Mouse (Mus musculus): Measurements from ENCODE around the gene Btg1. TPM values are rescaled to one million over a fixed set of nuclear protein-coding genes. Genes with fewer than 3 reads are reported as not detected.
A peak's percentile ranks its signal among the peaks of the same experiment; 100 is the strongest.

The Btg1 gene
- polyA plus RNA-seq, 1 experiment from 2014 or later: 63.0 TPM

- ATAC-seq (ENCODE audit: insufficient read depth, low FRiP score, low TSS enrichment) (no peak), DNase-seq (ENCODE audit: low spot score) (no peak)
- 63% methylated on average over 8 of the region's 8 CpGs for WGBS
- peak overlapping the region; percentile 49 for H3K9ac ChIP-seq (ENCODE audit: low read length)
- H3K4me1 ChIP-seq (ENCODE audit: control insufficient read depth, insufficient read depth, low read length): peaks cover 17% of the 10 kb centered on the region; the same call in 1 of the 2 replicates
- no peaks in the 10 kb centered on the region for H3K9me3 ChIP-seq (ENCODE audit: control insufficient read depth, low read length)
- peak overlapping the region; percentile 44 for H3K4me3 ChIP-seq (ENCODE audit: low read depth, low read length)
- H3K27ac ChIP-seq (ENCODE audit: low read depth, low read length): no peak overlapping the region
- H3K36me3 ChIP-seq (ENCODE audit: control insufficient read depth, insufficient read depth, low read length): peaks cover 2% of the 10 kb centered on the region; the same call in 1 of the 2 replicates
- H3K4me2 ChIP-seq (ENCODE audit: low read depth): peak overlapping the region; percentile 55
- no peaks in the 10 kb centered on the region for H3K27me3 ChIP-seq (ENCODE audit: control insufficient read depth, insufficient read depth, low read length)
Measured at GRCm38 (mm10) chr10:96619951-96620889, 3.4 kb downstream of the Btg1 start.

DNA sequence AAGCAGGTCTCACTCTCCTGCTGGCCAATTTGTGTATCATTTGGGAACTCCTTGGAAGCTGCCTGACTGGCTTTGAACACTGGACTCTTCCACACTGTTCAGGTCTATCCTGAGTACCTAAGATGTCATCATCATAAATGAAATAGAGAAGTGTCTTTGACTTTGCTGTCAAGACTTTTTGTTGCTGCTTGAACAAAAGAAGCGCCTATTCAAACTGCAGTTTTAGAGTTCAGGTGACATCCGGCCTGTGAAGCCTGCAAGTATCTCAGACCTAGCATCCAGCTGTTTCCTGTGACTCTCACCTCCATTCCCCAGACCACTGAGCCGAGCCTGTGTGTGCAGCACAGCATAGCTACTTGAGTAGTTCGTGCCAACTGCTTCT lies 4.1 kb downstream of the Btg1 start:
- WGBS: 56% methylated on average over 4 of the region's 4 CpGs
- ATAC-seq (ENCODE audit: insufficient read depth, low FRiP score, low TSS enrichment): no peak
- Histone ChIP-seq H3K9me3 (ENCODE audit: control insufficient read depth, low read length) (no peaks in the 10 kb centered on the region), H3K4me2 (ENCODE audit: low read depth) (peak overlapping the region; percentile 55), H3K9ac (ENCODE audit: low read length) (peak overlapping the region; percentile 27), H3K27me3 (ENCODE audit: control insufficient read depth, insufficient read depth, low read length) (no peaks in the 10 kb centered on the region), H3K4me3 (ENCODE audit: low read depth, low read length) (peak overlapping the region; percentile 44), H3K36me3 (ENCODE audit: control insufficient read depth, insufficient read depth, low read length) (peaks cover 2% of the 10 kb centered on the region; the same call in 1 of the 2 replicates), H3K27ac (ENCODE audit: low read depth, low read length) (no peak overlapping the region), H3K4me1 (ENCODE audit: control insufficient read depth, insufficient read depth, low read length) (peaks cover 22% of the 10 kb centered on the region; the same call in 1 of the 2 replicates)
- DNase-seq (ENCODE audit: low spot score): peak; percentile 26

GRCm38 (mm10) chr10:96621361-96621945 lies 4.6 kb downstream of the Btg1 start:
- Histone ChIP-seq H3K9ac (ENCODE audit: low read length) (no peak overlapping the region; the same call in 1 of the 2 replicates), H3K4me2 (ENCODE audit: low read depth) (peak overlapping the region; percentile 55), H3K27me3 (ENCODE audit: control insufficient read depth, insufficient read depth, low read length) (no peaks in the 10 kb centered on the region), H3K27ac (ENCODE audit: low read depth, low read length) (no peak overlapping the region), H3K36me3 (ENCODE audit: control insufficient read depth, insufficient read depth, low read length) (peaks cover 2% of the 10 kb centered on the region; the same call in 1 of the 2 replicates), H3K9me3 (ENCODE audit: control insufficient read depth, low read length) (no peaks in the 10 kb centered on the region), H3K4me1 (ENCODE audit: control insufficient read depth, insufficient read depth, low read length) (peaks cover 22% of the 10 kb centered on the region; the same call in 1 of the 2 replicates), H3K4me3 (ENCODE audit: low read depth, low read length) (peak overlapping the region; percentile 44)
- ATAC-seq (ENCODE audit: insufficient read depth, low FRiP score, low TSS enrichment) (no peak), DNase-seq (ENCODE audit: low spot score) (no peak)
- WGBS: 83% methylated on average over 4 of the region's 4 CpGs

DNA sequence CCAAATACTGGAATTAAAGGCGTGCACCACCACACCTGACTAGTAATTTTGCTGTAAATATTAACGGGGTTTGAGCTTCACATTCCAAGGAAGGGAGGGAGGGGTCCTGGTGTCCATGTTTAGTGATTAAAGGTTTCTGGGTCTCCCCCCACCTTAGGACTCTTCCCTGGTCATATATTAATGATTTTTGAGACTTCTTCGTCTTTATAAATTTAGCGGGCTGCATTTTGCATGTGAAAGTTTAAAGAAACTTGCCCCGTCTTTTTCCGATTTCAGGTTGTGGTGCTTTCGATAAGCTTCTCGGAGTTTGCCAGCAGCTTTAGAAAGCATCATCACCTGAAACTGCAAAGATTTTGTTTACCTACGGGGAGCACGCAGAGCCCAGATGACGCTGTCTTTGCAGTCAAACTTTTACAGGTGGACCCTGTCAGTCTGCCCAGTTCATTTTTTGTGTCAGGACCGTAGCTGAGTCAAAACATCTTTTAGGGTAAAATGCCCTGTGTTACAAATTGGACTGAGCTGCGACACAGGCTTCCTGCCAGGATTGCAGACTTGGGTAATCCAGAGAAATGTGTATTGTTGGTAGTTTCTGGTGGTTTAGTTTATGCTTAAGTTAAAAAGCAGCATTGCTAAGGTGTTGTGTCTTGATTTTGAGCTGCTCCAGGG lies 5.3 kb downstream of the Btg1 start:
- H3K9ac ChIP-seq (ENCODE audit: low read length): no peak overlapping the region
- WGBS: 88% methylated on average over 13 of the region's 13 CpGs
- peak overlapping the region; percentile 44 for H3K4me3 ChIP-seq (ENCODE audit: low read depth, low read length)
- no peak for DNase-seq (ENCODE audit: low spot score)
- H3K4me2 ChIP-seq (ENCODE audit: low read depth): peak overlapping the region; percentile 55
- no peak for ATAC-seq (ENCODE audit: insufficient read depth, low FRiP score, low TSS enrichment)
- peaks cover 2% of the 10 kb centered on the region; the same call in 1 of the 2 replicates for H3K36me3 ChIP-seq (ENCODE audit: control insufficient read depth, insufficient read depth, low read length)
- no peaks in the 10 kb centered on the region for H3K9me3 ChIP-seq (ENCODE audit: control insufficient read depth, low read length)
- peaks cover 22% of the 10 kb centered on the region; the same call in 1 of the 2 replicates for H3K4me1 ChIP-seq (ENCODE audit: control insufficient read depth, insufficient read depth, low read length)
- no peak overlapping the region for H3K27ac ChIP-seq (ENCODE audit: low read depth, low read length)
- no peaks in the 10 kb centered on the region for H3K27me3 ChIP-seq (ENCODE audit: control insufficient read depth, insufficient read depth, low read length)

GRCm38 (mm10) chr10:96622761-96623632 lies 6.2 kb downstream of the Btg1 start:
- H3K9me3 ChIP-seq (ENCODE audit: control insufficient read depth, low read length): no peaks in the 10 kb centered on the region
- H3K4me2 ChIP-seq (ENCODE audit: low read depth): peak overlapping the region; percentile 55
- H3K27me3 ChIP-seq (ENCODE audit: control insufficient read depth, insufficient read depth, low read length): no peaks in the 10 kb centered on the region
- no peak for DNase-seq (ENCODE audit: low spot score)
- no peak overlapping the region for H3K9ac ChIP-seq (ENCODE audit: low read length)
- peak overlapping the region; percentile 12; the same call in 1 of the 2 replicates for H3K4me3 ChIP-seq (ENCODE audit: low read depth, low read length)
- H3K36me3 ChIP-seq (ENCODE audit: control insufficient read depth, insufficient read depth, low read length): peaks cover 2% of the 10 kb centered on the region; the same call in 1 of the 2 replicates
- ATAC-seq (ENCODE audit: insufficient read depth, low FRiP score, low TSS enrichment): no peak
- H3K27ac ChIP-seq (ENCODE audit: low read depth, low read length): no peak overlapping the region
- WGBS: 84% methylated on average over 6 of the region's 6 CpGs
- peaks cover 22% of the 10 kb centered on the region; the same call in 1 of the 2 replicates for H3K4me1 ChIP-seq (ENCODE audit: control insufficient read depth, insufficient read depth, low read length)

- Histone ChIP-seq H3K27ac (ENCODE audit: low read depth, low read length) (no peak overlapping the region), H3K36me3 (ENCODE audit: control insufficient read depth, insufficient read depth, low read length) (peaks cover 2% of the 10 kb centered on the region; the same call in 1 of the 2 replicates), H3K9ac (ENCODE audit: low read length) (no peak overlapping the region), H3K27me3 (ENCODE audit: control insufficient read depth, insufficient read depth, low read length) (no peaks in the 10 kb centered on the region), H3K9me3 (ENCODE audit: control insufficient read depth, low read length) (no peaks in the 10 kb centered on the region), H3K4me1 (ENCODE audit: control insufficient read depth, insufficient read depth, low read length) (peaks cover 22% of the 10 kb centered on the region; the same call in 1 of the 2 replicates), H3K4me2 (ENCODE audit: low read depth) (no peak overlapping the region; the same call in 1 of the 2 replicates), H3K4me3 (ENCODE audit: low read depth, low read length) (no peak overlapping the region)
- ATAC-seq (ENCODE audit: insufficient read depth, low FRiP score, low TSS enrichment) (no peak), DNase-seq (ENCODE audit: low spot score) (no peak)
- 94% methylated on average over 4 of the region's 4 CpGs for WGBS
Measured at GRCm38 (mm10) chr10:96623633-96624195, 6.9 kb downstream of the Btg1 start.

DNA sequence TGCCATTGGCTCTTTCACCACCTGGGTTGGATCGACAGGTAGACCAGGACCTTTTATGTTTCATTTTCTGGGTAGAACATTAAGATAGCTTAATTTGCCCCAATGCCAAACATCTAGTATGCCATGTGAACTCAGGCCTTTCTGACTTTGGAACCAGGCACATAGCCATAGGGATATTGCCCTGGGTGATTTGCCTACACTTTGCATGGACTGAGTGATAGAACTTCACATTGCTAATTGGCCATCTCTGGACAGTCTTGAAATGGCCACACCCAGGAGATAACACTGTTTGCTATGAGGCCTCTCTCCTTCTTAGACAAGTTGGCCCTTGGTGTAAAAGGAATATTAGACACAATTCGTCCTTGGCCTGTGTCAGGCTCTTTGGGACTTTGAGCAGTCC lies 7.6 kb downstream of the Btg1 start:
- H3K9me3 ChIP-seq (ENCODE audit: control insufficient read depth, low read length): no peaks in the 10 kb centered on the region
- no peak overlapping the region for H3K9ac ChIP-seq (ENCODE audit: low read length)
- no peak for ATAC-seq (ENCODE audit: insufficient read depth, low FRiP score, low TSS enrichment)
- no peak for DNase-seq (ENCODE audit: low spot score)
- WGBS: 95% methylated on average over 2 of the region's 2 CpGs
- H3K4me2 ChIP-seq (ENCODE audit: low read depth): 0 out of 2 replicates have a peak overlapping the region, but pooled peaks have one; percentile 12
- peaks cover 22% of the 10 kb centered on the region; the same call in 1 of the 2 replicates for H3K4me1 ChIP-seq (ENCODE audit: control insufficient read depth, insufficient read depth, low read length)
- H3K27me3 ChIP-seq (ENCODE audit: control insufficient read depth, insufficient read depth, low read length): no peaks in the 10 kb centered on the region
- no peak overlapping the region for H3K4me3 ChIP-seq (ENCODE audit: low read depth, low read length)
- peaks cover 5% of the 10 kb centered on the region; the same call in 1 of the 2 replicates for H3K36me3 ChIP-seq (ENCODE audit: control insufficient read depth, insufficient read depth, low read length)
- H3K27ac ChIP-seq (ENCODE audit: low read depth, low read length): no peak overlapping the region
